Mouse (Mus musculus) intestine, postnatal 0 days (tissue): Measurements from ENCODE around the gene Ptges3. TPM values are rescaled to one million over a fixed set of nuclear protein-coding genes. Genes with fewer than 3 reads are reported as not detected.

Experiments used
- ATAC-seq: fragments of 200-750 bp; cut with Nextera tagmentation; 2 replicates; pipeline ENCODE4 v1.8.0; 2017; ENCODE audit warnings: mild to moderate bottlenecking, moderate TSS enrichment, moderate library complexity
- H3K27ac ChIP-seq: fragments of 300-500 bp; sonication (generic); 2 replicates; pipeline ENCODE4 v1.5.1; 2014; ENCODE audit warnings: mild to moderate bottlenecking, low read depth, low read length, moderate library complexity
- H3K27me3 ChIP-seq: fragments of 300-500 bp; sonication (generic); replicated peaks from 2 replicates; pipeline ENCODE4 v1.6.1; 2014; ENCODE audit warnings: low read length, mixed read lengths; ENCODE audit not compliant: control insufficient read depth, insufficient read depth
- H3K36me3 ChIP-seq: fragments of 300-500 bp; sonication (generic); 2 replicates; pipeline ENCODE4 v1.6.1; 2014; ENCODE audit warnings: mild to moderate bottlenecking, moderate library complexity; ENCODE audit not compliant: control insufficient read depth, insufficient read depth
- H3K4me1 ChIP-seq: fragments of 300-500 bp; sonication (generic); replicated peaks from 2 replicates; pipeline ENCODE4 v1.6.1; 2014; ENCODE audit warnings: antibody characterized with exemption, low read length, mixed read lengths; ENCODE audit not compliant: control insufficient read depth, insufficient read depth
- H3K4me2 ChIP-seq: fragments of 300-500 bp; sonication (generic); replicated peaks from 2 replicates; pipeline ENCODE4 v1.6.1; 2014; ENCODE audit warnings: low read depth, mild to moderate bottlenecking, moderate library complexity
- H3K4me3 ChIP-seq: fragments of 300-500 bp; sonication (generic); 2 replicates; pipeline ENCODE4 v1.5.1; 2014; ENCODE audit warnings: low read depth, low read length
- H3K9ac ChIP-seq: fragments of 300-500 bp; sonication (generic); 2 replicates; pipeline ENCODE4 v1.6.1; 2014; ENCODE audit warnings: mild to moderate bottlenecking, low read depth, low read length
- H3K9me3 ChIP-seq: fragments of 300-500 bp; sonication (generic); 2 replicates; pipeline ENCODE4 v1.6.1; 2016; ENCODE audit warnings: mixed run types; ENCODE audit not compliant: control insufficient read depth
- CTCF ChIP-seq: sonication (generic); IDR thresholded peaks from 2 replicates; pipeline ENCODE4 v1.5.1; 2016; ENCODE audit warnings: low read depth, mild to moderate bottlenecking, control low read depth, antibody characterized with exemption, moderate library complexity
- whole genome bisulfite sequencing: fragments of 180-500 bp; shearing (Covaris S2); extraction: QIAGEN DNeasy Blood & Tissue Kit; methylation state at CpG from one replicate; pipeline ENCODE4 v1.1.7; 2014; 5-methylcytosine and 5-hydroxymethylcytosine counted together
- polyA plus RNA-seq: library from polyadenylated mRNA; unstranded; fragments of >200 nt; fragmentation: Nextera tagmentation; extraction: Ambion mirVana; gene quantifications from 2 replicates; pipeline ENCODE4 v1.2.1, GENCODE M21; 2015

Ptges3 gene
- polyA plus RNA-seq, 1 experiment from 2014 or later, result 269 TPM

DNA sequence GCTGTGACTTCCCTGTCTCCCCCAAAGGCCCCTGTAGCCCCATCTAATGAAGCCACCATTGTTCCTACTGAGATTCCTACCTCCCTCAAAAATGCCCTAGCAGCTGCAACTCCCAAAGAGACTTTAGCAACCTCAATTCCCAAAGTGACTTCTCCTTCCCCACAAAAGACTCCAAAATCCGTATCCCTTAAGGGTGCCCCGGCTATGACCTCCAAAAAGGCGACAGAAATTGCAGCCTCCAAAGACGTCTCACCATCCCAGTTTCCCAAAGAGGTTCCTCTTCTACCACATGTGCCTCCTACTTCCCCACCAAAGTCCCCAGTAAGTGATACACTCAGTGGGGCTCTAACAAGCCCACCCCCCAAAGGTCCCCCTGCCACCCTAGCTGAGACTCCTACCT, 17.1 kb upstream of the Ptges3 start:
- TF ChIP-seq CTCF, result no peak
- no peaks in the 10 kb centered on the region for H3K27me3 ChIP-seq
- H3K9ac ChIP-seq, result no peak overlapping the region
- H3K4me2 ChIP-seq, result no peak overlapping the region
- H3K9me3 ChIP-seq, result no peaks in the 10 kb centered on the region
- 65% methylated on average over 4 of the region's 4 CpGs for WGBS
- H3K36me3 ChIP-seq, result peaks cover 63% of the 10 kb centered on the region
- no peak overlapping the region for H3K27ac ChIP-seq
- H3K4me1 ChIP-seq, result peaks cover 2% of the 10 kb centered on the region; the same call in 1 of the 2 replicates
- no peak overlapping the region for H3K4me3 ChIP-seq
- ATAC-seq, result no peak

DNA sequence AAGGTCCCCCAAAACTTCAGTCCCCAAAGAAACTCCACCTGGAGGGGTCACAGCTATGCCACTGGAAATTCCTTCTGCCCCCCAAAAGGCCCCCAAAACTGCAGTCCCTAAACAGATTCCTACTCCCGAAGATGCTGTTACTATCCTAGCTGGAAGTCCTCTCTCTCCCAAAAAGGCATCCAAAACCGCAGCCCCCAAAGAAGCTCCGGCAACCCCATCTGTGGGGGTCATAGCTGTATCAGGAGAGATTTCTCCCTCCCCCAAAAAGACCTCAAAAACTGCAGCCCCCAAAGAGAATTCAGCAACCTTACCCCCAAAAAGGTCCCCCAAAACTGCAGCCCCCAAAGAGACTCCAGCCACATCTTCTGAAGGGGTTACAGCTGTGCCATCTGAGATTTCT, 16.3 kb upstream of the Ptges3 start:
- WGBS, result 87% methylated on average over 3 of the region's 3 CpGs

DNA sequence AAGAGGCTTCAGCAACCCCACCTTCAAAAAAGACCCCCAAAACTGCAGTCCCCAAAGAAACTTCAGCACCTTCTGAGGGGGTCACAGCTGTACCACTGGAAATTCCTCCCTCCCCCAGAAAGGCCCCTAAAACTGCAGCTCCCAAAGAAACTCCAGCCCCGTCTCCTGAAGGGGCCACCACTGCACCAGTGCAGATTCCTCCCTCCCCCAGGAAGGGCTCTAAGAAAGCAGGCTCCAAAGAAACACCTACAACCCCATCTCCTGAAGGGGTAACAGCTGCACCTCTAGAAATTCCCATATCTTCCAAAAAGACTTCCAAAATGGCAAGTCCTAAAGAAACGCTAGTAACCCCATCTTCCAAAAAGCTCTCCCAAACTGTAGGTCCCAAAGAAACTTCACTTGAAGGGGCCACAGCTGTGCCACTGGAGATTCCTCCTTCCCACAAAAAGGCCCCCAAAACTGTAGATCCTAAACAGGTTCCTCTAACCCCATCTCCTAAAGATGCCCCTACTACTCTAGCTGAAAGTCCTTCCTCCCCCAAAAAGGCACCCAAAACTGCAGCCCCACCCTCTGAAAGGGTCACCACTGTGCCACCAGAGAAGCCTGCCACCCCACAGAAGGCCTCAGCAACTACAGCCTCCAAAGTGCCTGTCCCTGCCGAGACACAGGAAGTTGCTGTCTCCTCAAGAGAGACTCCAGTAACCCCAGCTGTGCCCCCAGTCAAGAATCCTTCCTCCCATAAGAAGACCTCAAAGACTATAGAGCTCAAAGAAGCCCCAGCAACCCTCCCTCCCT, 15.5 kb upstream of the Ptges3 start:
- TF ChIP-seq CTCF, result no peak
- H3K27ac ChIP-seq, result no peak overlapping the region
- peaks cover 75% of the 10 kb centered on the region for H3K36me3 ChIP-seq
- H3K4me2 ChIP-seq, result no peak overlapping the region
- no peak for ATAC-seq
- H3K9me3 ChIP-seq, result no peaks in the 10 kb centered on the region
- H3K27me3 ChIP-seq, result no peaks in the 10 kb centered on the region
- 68% methylated on average over 3 of the region's 3 CpGs for WGBS
- no peak overlapping the region for H3K4me3 ChIP-seq
- no peak overlapping the region for H3K9ac ChIP-seq
- H3K4me1 ChIP-seq, result no peaks in the 10 kb centered on the region; the same call in 1 of the 2 replicates

More for the DNA sequence above, 16.3 kb upstream of the Ptges3 start:
- no peak overlapping the region for H3K4me3 ChIP-seq
- no peak for ATAC-seq
- H3K9me3 ChIP-seq, result no peaks in the 10 kb centered on the region
- TF ChIP-seq CTCF, result no peak
- H3K9ac ChIP-seq, result no peak overlapping the region; the same call in 1 of the 2 replicates
- no peaks in the 10 kb centered on the region for H3K27me3 ChIP-seq
- no peak overlapping the region for H3K27ac ChIP-seq
- H3K4me1 ChIP-seq, result no peaks in the 10 kb centered on the region; the same call in 1 of the 2 replicates
- peaks cover 67% of the 10 kb centered on the region for H3K36me3 ChIP-seq
- H3K4me2 ChIP-seq, result no peak overlapping the region

DNA sequence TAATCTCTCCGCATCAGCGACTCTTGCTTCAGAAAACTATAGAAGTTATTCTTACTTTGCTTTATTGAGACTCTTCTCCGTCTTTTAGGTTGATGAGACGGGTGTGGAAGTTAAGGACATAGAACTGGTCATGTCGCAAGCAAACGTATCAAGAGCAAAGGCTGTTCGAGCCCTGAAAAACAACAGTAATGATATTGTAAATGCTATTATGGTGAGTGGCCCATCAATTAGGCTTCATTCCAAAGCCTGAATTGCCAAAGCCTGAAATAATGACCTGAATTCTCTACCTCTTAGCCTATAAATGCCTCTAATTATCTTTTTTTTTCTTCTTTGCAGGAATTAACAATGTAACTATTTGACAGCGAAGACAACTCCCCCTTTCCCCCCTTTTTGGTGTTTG, 10.6 kb upstream of the Ptges3 start:
- TF ChIP-seq CTCF, result no peak
- Histone ChIP-seq H3K27ac (no peak overlapping the region), H3K27me3 (no peaks in the 10 kb centered on the region), H3K4me1 (no peaks in the 10 kb centered on the region), H3K9ac (no peak overlapping the region), H3K4me3 (no peak overlapping the region), H3K36me3 (peaks cover 73% of the 10 kb centered on the region), H3K9me3 (no peaks in the 10 kb centered on the region), H3K4me2 (no peak overlapping the region)
- ATAC-seq, result no peak
- 92% methylated on average over 8 of the region's 8 CpGs for WGBS

DNA sequence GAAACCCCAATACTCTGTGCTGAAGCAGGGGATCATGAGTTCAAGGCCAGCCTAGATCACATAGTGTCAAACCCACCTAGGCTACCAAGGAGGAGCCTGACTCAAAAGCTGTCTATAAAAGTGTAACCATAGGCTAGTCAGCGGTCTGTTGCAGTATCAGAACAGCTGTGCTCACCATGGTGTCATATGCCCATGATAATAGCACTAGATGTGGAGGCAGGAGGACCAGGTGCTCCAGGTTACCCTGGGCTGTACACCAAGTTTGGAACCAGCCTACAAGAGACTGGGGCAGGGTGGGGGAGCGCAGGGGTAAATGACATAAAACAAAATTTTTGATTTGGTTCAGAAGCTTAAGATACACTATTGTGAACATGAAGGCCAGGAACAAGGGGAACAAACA, 9.0 kb upstream of the Ptges3 start:
- no peaks in the 10 kb centered on the region for H3K9me3 ChIP-seq
- no peak overlapping the region for H3K4me2 ChIP-seq
- no peaks in the 10 kb centered on the region for H3K4me1 ChIP-seq
- H3K9ac ChIP-seq, result no peak overlapping the region
- no peak overlapping the region for H3K4me3 ChIP-seq
- H3K27ac ChIP-seq, result no peak overlapping the region
- no peak for TF ChIP-seq CTCF
- 96% methylated on average over 2 of the region's 2 CpGs for WGBS
- peaks cover 58% of the 10 kb centered on the region for H3K36me3 ChIP-seq
- H3K27me3 ChIP-seq, result no peaks in the 10 kb centered on the region
- no peak for ATAC-seq

DNA sequence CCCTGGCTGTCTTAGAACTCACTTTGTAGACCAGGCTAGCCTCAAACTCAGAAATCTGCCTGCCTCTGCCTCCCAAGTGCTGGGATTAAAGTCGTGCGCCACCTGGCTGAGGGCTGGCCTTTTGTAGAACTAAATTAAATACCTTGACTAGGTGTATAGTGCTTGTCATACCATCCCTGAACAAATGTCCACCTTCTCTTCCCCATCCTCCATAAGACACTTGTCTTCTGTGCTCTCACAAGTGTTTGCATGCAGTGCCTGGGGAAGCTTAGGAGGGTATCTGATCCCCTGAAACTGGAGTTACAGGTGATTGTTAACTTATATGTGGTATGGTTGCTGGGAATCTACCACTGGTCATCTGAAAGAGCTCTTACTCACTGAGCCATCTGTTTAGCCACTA, 8.4 kb upstream of the Ptges3 start:
- WGBS, result 89% methylated on average over 2 of the region's 2 CpGs
- Histone ChIP-seq H3K9me3 (no peaks in the 10 kb centered on the region), H3K9ac (no peak overlapping the region), H3K27ac (no peak overlapping the region), H3K36me3 (peaks cover 53% of the 10 kb centered on the region), H3K4me1 (no peaks in the 10 kb centered on the region), H3K4me2 (no peak overlapping the region), H3K4me3 (no peak overlapping the region), H3K27me3 (no peaks in the 10 kb centered on the region)
- ATAC-seq, result no peak
- TF ChIP-seq CTCF, result no peak
